Mouse (Mus musculus) forebrain, embryonic 15.5 days (tissue): ENCODE data around the gene Pnliprp1. TPM values are rescaled to one million over a fixed set of nuclear protein-coding genes. Genes with fewer than 3 reads are reported as not detected.

Experiments
- ATAC-seq: fragments of 200-750 bp; cut with Nextera tagmentation; replicated peaks from 2 replicates; pipeline ENCODE4 v1.8.0; 2017; ENCODE audit warnings: mild to moderate bottlenecking, moderate TSS enrichment, moderate library complexity
- H3K27ac ChIP-seq: fragments of 300-500 bp; sonication (generic); replicated peaks from 2 replicates; pipeline ENCODE4 v1.5.1; 2015; ENCODE audit warnings: mild to moderate bottlenecking, inconsistent platforms
- H3K27me3 ChIP-seq: fragments of 300-500 bp; sonication (generic); 2 replicates; pipeline ENCODE4 v1.6.1; 2015; ENCODE audit warnings: inconsistent platforms
- H3K36me3 ChIP-seq: fragments of 300-500 bp; sonication (generic); 2 replicates; pipeline ENCODE4 v1.6.1; 2015; ENCODE audit warnings: mild to moderate bottlenecking, inconsistent platforms
- H3K4me1 ChIP-seq: fragments of 300-500 bp; sonication (generic); 2 replicates; pipeline ENCODE4 v1.6.1; 2015; ENCODE audit warnings: inconsistent platforms
- H3K4me2 ChIP-seq: fragments of 300-500 bp; sonication (generic); replicated peaks from 2 replicates; pipeline ENCODE4 v1.6.1; 2015; ENCODE audit warnings: mild to moderate bottlenecking, inconsistent platforms
- H3K4me3 ChIP-seq: fragments of 300-500 bp; sonication (generic); 2 replicates; pipeline ENCODE4 v1.5.1; 2015; ENCODE audit warnings: mild to moderate bottlenecking, inconsistent platforms
- H3K9ac ChIP-seq: fragments of 300-500 bp; sonication (generic); replicated peaks from 2 replicates; pipeline ENCODE4 v1.6.1; 2015; ENCODE audit warnings: mild to moderate bottlenecking, inconsistent platforms
- H3K9me3 ChIP-seq: fragments of 300-500 bp; sonication (generic); 2 replicates; pipeline ENCODE4 v1.6.1; 2016; ENCODE audit warnings: inconsistent platforms
- WGBS: fragments of 180-500 bp; shearing (Covaris S2); methylation state at CpG from one replicate; pipeline ENCODE4 v1.1.7; 2015; ENCODE audit warnings: mixed read lengths; 5-methylcytosine and 5-hydroxymethylcytosine counted together
- polyA plus RNA-seq: library from polyadenylated mRNA; unstranded; fragments of >200 nt; fragmentation: Nextera tagmentation; extraction: Ambion mirVana; gene quantifications from 2 replicates; pipeline ENCODE4 v1.2.1, GENCODE M21; 2015

Gene Pnliprp1
- polyA plus RNA-seq, 1 experiment from 2014 or later: 0.80 TPM

- Histone ChIP-seq H3K4me3 (no peak overlapping the region), H3K4me2 (no peak overlapping the region), H3K9me3 (no peaks in the 10 kb centered on the region), H3K4me1 (peaks cover 11% of the 10 kb centered on the region), H3K36me3 (no peaks in the 10 kb centered on the region), H3K27ac (peak overlapping the region; percentile 35), H3K9ac (no peak overlapping the region), H3K27me3 (no peaks in the 10 kb centered on the region)
- 44% methylated on average over 11 of the region's 11 CpGs for WGBS
- ATAC-seq: peak; percentile 53
Observed at GRCm38 (mm10) chr19:58789194-58789593, 60.5 kb downstream of the Pnliprp1 start.

Other genes starting within 250 kb of the Pnliprp1 start
- not detected in 2 replicates for gene Ccdc172, start 216.9 kb upstream of the Pnliprp1 start, polyA plus RNA-seq
- gene Pnlip, start 76.4 kb upstream of the Pnliprp1 start, polyA plus RNA-seq: 0.33 and 0.49 TPM in 2 replicates
- 0.48 and 0.50 TPM in 2 replicates for gene Pnliprp2, start 30.8 kb downstream of the Pnliprp1 start, polyA plus RNA-seq
- gene 1700019N19Rik, start 65.6 kb downstream of the Pnliprp1 start, polyA plus RNA-seq: not detected in 2 replicates
- gene Eno4, start 214.5 kb downstream of the Pnliprp1 start, polyA plus RNA-seq: 1.8 and 2.4 TPM in 2 replicates
- gene Hspa12a, start 214.8 kb downstream of the Pnliprp1 start, polyA plus RNA-seq: 44.6 and 54.4 TPM in 2 replicates